Mouse (Mus musculus): ENCODE data around the gene Slc39a13.
"Not testable (repeated sequence)": the region's sequence is repeated elsewhere in the genome, so short reads cannot be mapped to it uniquely, and the experiment has no call there.

DNA sequence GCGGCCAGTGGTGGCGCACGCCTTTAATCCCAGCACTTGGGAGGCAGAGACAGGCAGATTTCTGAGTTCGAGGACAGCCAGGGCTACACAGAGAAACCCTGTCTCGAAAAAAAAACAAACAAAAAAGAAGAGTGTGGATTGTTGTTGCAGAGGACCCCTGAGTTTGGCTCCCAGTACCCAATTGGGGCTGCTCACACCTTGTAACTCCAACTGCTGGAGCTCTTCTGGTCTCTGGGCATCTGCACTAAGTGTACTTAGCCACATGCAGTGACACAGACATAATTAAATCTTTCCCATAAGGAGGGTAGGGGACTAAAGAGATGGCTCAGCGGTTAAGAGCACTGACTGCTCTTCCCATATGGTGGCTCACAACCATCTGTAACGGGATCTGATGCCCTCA is 48.0 kb downstream of the Slc39a13 start:
- TF ChIP-seq CTCF (IDR thresholded peaks at IDR 0.05; ENCODE audit: low read depth, low read length); POLR2A (IDR thresholded peaks at IDR 0.05; ENCODE audit: extremely low read depth, insufficient read depth, low read length): not testable (repeated sequence)
